Mouse (Mus musculus): ENCODE measurements around the gene Txnip.
"Not testable (repeated sequence)": the region's sequence is repeated elsewhere in the genome, so short reads cannot be mapped to it uniquely, and the experiment has no call there.

Txnip gene

DNA sequence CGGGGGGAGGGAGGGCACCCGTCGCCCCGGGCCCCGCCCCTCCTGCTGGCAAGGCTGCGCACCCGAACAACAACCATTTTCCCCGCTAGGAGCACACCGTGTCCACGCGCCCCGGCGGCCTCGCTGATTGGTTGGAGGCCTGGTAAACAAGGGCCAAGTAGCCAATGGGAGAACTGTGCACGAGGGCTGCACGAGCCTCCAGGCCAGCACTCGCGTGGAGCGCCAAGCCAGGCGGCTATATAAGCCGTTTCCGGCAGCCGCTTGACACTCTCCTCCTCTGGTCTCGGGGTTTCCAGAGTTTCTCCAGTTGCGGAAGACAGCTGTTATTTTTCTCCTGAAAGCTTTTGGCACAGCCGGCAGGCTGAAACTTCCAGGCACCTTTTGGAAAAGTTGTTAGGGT is at the start of gene Txnip:
Gene Txnip, plus strand, starts transcription at position 264 of the 400 bp plus-strand sequence.
- DNase-seq (ENCODE audit: low spot score) = peak; percentile 98

DNA sequence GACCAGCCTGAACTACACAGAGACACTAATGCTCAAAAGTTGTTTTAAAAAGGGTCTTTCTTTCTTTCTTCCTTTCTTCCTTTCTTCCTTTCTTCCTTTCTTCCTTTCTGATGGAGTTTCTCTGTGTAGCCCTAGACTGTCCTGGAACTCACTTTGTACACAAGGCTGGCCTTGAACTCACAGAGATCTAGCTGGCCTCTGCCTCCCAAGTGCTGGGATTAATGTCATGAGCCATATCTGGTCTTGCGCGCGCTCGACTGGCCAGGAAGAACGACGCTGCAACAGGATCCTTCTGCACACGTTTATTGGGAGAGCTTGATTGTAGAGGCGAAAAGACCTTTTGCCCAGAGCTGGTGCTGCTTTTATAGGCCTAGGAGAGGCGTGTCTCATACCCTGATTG is 49.8 kb upstream of the Txnip start:
- not testable (repeated sequence) for DNase-seq (ENCODE audit: low spot score)

DNA sequence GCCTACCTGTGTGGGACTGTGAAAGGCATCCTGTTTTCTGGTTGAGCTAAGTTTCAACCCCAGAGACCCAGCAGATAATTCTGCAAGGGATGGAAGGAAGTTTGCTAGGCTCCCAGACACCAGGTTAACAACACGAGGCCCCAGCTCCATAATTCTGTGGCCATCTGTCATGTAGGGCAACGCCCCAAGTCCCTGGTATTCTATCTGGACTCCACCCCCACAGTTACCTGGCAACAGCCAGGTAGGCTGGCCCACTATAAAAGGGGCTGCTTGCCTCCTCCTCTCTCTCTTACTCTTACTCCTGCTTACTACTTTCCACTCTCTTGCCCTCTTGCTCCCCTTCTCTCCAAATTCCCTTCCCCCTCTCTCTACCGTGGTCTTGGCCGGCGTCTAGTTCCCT is 37.6 kb upstream of the Txnip start:
- no peak for DNase-seq (ENCODE audit: low spot score)

DNA sequence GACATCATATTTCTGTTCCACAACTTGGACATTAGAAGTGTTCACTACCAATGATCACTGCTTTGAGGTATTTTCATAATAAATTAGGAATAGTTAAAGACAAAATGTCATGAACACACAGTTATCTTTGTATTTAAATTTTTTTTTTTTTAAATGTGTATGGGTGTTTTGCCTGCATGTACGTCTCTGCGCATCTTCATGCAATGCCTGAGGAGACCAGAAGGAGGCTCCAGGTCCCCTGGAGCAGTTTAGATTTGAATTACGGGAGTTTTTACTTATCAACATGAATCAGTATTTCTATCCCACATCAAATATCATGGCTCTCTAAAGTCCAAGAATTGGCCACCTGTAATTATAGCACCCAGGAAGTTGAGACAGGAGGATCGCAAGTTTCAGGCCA is 35.6 kb upstream of the Txnip start:
- DNase-seq (ENCODE audit: low spot score) = peak; percentile 39

DNA sequence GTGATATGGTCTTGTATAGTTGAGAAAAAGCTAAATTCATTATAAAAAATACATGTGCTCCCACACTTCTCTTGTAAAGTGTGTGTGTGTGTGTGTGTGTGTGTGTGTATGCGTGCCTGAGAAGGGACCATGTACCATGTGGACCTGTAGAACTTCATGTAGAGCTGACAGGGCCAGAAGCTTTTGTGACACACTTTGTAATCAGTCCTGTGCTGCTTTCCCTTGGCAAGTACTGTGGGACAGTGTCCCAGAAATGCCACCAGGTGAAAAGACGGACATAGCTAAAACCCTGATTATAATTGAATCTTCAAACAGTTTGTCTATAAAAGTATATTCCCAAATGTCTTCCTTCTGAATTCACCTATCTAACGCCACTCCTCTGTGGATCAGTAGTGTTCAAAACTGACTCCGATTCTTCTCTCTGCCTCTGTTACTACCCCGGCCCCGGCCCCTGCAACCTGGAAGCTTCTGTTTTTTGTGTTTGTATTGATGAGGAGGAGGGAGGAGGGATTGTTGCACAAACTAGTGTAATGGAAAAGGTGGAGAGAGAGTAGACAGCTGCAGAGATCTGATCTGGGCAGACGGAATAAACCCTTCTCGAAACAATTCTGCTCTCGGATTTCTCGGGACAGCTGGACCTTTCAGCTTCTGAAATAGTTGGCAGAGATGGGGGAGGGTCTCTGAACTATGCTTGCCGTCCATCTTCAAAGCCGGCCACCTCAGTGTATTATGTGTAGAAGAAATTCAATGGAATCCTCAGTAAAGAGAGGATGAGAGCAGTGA is 33.5 kb upstream of the Txnip start:
- no peak for DNase-seq (ENCODE audit: low spot score)

DNA sequence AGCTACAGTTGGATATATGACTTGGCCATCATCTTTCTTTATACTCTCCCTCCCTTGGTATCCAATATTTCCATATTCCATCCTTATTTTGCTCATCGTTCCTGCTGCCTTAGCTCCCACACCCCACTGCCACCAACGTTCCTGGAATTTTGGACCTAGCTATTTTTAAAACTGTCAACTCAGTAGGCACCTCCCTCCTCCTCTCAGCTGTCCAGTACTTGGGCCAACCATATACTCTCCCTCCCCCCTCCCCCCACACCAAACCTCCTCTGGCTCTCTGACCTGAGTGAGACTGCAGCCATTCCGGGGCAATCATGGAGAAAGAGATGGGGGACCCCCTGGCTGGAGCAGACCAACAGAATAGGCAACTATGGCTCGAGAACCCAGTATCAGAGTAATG is 32.8 kb upstream of the Txnip start, which contains the start of gene Hfe2:
Gene Hfe2, plus strand, starts transcription at position 259 of the 400 bp plus-strand sequence.
- DNase-seq (ENCODE audit: low spot score) = no peak

DNA sequence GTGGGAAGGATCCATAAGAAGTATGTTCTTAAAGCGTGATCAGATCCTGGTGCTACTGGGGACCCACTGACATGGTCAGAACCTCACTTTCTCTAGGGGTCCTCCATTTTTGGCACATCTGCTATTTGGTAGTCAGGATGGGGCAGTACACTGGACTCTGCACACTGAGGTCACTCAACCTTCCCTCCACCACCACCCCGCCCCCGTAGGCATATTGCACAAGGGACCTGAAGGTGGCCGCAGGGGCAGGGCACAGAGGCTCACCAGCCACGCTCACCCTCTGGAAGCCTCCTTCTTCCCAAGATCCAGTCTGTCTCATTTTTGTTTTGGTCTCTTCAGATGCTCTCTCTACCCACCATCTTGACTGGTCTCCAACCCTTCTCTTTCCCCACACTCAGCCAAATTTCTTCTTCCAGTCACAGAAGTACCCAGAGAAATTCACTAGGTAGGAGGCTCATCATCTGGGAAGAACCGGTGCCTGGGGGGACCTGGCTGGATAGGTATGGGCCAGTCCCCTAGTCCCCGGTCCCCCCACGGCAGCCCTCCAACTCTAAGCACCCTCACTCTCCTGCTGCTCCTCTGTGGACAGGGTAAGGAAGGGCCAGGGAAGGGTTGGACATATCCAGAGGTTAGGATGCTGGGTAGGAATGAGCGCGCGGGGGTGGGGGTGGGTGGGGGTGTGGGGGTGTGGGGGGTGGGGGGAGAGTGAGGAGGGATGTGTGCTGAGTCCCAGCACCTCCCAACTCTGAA is 31.6 kb upstream of the Txnip start:
- DNase-seq (ENCODE audit: low spot score) = no peak

DNA sequence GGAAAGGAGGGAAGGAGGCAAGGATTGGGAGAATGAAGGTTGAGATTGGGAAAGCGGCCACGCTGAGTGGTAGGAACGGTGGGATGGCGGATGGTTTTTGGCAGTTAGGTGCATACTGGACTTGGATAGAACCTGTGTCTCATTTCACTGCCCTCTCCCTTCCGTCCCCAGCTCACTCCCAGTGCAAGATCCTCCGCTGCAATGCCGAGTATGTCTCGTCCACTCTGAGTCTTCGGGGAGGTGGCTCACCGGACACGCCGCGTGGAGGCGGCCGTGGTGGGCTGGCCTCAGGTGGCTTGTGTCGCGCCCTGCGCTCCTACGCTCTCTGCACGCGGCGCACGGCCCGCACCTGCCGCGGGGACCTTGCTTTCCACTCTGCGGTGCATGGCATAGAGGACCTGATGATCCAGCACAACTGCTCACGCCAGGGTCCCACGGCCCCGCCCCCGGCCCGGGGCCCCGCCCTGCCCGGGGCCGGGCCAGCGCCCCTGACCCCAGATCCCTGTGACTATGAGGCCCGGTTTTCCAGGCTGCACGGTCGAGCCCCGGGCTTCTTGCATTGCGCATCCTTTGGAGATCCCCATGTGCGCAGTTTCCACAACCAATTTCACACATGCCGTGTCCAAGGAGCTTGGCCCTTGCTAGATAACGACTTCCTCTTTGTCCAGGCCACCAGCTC is 30.8 kb upstream of the Txnip start:
- no peak for DNase-seq (ENCODE audit: low spot score)

DNA sequence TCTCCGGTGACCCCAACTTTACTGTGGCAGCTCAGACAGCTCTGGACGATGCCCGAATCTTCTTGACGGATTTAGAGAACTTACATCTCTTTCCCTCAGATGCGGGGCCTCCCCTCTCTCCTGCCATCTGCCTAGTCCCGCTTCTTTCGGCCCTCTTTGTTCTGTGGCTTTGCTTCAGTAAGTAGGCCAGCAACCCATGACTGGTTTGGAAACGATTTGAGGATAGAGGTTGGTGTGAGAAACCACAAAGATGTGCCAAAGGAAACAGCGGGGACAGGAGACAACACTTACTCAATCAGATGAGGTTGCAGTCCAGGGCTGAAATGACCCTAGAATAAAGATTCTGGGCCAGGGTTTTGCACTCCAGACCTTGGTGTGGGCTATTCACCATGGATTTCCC is 29.3 kb upstream of the Txnip start:
- DNase-seq (ENCODE audit: low spot score) = no peak

DNA sequence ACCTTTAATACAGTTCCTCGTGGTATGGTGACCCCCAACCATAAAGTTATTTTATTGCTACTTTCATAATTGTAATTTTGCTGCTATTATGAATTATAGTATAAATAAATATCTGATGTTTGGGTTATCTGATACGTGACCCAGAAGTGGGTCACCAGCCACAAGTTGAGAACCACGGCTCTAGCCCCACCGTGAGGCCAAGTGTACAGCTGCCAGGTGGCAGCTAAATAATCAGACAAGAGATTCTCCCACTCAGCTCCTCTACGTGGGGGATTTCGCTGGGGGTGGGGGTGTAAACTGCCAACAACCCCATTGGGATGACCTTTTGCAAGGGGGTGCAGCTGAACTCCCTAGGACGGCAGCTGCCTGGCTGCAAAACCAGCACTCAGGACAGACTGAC is 25.7 kb upstream of the Txnip start:
- DNase-seq (ENCODE audit: low spot score) = no peak

DNA sequence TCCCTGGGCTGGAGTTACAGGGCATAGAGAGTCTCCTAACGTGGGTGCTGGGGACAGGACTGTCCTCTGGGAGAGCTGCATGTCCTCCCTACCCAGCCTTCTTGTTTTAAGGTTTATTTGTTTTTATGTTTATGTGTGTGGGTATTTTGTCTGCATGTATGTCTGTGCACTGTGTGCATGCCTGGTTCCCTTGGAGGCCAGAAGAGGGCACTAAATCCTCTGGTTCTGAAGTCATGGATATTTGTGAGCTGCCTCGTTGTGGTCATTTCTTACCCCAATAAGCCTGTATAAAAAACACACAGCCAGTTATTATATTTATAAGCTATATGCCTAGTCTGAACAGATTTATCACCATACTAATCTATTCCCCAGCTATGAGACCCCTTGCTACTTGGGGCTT is 23.5 kb upstream of the Txnip start:
- no peak for DNase-seq (ENCODE audit: low spot score)

DNA sequence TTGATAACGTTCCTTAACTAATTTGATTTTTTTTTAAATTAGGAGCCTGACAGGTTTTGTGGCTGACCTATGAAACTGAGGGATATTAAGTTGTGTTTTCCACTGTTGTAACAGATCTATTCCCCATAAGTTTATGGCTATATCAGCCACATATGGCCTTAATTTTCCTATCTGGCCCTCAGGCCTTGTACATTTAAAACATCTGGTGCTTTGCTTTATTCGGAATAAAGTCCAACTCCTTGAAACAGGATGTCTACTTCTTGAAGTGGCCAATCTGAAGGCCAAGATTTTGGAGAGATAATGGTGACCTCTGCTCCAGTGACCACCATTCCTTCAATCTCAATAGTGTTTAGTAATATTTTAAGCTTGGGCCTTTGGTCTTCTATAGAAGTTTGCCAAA is 18.4 kb upstream of the Txnip start:
- DNase-seq (ENCODE audit: low spot score) = no peak

DNA sequence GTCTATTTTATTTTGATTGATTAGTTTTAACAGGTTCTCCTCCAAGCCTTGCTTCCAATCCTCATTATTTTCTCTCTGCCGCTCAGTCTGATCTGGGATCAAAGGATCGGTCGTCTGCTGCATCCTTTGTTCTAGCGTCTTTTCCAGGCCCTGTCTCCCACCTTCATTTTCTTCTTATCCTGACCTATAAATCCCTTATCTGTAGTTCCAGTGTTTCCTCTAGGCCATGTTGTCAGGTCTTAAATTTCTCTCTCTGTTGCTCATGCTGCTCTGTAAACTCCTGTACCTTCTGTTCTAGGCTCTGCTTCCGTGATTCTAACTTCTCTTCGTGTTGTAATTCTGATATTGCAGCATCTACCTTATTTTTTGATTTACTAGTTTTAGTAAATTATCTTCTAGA is 17.0 kb upstream of the Txnip start:
- no peak for DNase-seq (ENCODE audit: low spot score)

DNA sequence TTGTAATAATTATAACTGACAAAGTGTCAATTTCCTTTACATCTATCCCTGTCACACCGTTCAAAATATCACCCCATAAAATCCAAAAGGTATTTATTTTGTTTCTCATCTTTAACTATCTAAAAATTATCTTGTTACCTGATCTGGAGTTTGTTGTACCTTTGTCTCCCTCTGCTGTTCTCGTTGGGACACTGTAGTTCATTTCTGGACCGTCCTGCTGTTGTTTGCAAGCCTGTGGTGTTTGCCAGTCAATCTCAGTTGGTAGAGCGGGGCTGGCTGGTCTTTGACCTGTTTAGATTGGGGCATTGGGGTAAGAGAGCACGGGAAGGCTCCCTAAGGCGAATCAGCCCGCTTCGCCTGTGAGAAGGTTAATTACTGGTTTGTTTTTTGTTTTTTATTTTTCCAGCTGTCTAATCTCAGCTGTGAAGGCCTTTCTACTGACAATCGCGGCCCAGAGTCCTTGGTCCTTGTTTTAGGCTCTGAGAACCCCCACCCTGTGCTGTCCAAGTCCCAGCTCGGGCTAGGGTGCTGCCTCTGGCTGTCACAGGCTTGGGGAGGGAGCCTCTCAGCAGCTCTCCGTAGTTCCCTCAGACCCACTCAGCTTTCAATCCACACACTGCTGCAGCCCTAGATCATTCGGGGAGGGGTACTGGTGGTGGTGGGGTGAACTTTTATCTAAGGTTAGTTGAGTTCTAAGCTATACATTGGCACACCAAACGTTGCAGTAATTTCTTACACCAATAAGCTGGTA is 16.3 kb upstream of the Txnip start:
- DNase-seq (ENCODE audit: low spot score) = no peak

DNA sequence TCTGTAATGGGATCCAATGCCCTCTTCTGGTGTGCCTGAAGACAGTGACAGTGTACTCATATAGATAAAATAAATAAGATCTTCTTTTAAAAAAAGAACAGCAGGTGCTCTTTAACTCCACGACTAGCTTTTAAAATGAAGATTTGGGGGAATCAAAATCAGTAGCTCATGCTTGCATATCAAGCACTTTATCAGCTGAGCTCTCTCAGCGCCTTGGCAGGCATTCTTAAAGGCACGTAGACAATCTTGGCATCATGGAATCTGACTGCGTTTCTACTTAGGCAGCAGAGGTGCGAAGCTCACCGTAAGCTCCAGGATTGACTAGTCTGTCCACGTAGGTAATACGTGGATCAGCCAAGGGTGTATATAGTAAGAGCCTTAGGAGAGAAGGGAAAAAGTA is 15.2 kb upstream of the Txnip start:
- no peak for DNase-seq (ENCODE audit: low spot score)

DNA sequence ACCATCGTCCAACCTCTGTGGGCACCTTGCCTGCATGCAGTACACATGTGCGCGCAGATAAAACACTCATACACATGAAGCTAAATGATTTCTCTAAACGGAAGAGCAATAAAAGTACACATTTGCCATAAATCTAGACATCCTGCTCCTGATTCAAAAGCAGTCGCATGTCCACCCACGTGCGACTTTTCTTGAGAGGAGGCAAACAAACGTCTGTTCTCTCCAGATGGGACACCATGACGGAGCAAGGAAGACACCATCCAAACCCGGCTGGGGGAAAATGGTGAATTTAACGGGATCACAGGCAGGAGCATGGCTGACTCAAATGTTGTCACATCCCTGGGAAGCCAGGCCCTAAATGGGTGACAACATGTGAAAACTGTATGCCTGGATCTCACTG is 14.4 kb upstream of the Txnip start:
- no peak for DNase-seq (ENCODE audit: low spot score)

DNA sequence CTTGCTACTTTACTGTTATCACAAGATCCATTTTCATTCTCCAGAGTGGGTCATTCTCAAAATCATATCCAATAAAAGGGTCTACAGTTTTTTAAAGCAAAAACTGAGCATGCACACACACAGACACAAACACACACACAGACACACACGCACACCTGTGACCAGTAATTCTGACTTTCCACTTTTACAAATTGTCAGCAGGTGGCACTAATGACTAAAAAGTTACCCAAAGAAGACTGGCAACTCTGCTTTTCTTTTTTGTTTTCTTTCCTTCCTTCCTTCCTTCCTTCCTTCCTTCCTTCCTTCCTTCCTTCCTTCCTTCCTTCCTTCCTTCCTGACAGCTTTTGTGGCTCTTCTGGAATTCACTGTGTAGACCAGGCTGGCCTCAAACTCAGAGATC is 12.2 kb upstream of the Txnip start:
- no peak for DNase-seq (ENCODE audit: low spot score)

DNA sequence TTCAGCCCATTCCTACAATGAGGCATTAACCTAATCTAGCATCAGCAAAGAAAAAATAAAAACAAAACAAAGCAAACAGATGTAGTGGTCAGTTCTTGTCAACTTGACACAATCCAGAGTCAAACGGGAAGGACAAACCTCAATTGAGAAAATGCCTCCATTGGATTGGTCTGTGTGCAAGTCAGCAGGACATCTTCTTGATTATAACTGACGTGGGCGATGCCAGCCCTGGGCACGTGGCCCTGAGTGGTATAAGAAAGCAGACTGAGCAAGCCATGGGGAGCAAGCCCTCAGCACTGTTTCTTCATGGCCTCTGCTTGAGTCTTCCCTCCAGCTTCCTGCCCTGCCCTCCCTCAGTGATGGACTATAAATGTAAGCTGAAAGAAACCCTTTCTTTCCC is 10.9 kb upstream of the Txnip start:
- DNase-seq (ENCODE audit: low spot score) = no peak

DNA sequence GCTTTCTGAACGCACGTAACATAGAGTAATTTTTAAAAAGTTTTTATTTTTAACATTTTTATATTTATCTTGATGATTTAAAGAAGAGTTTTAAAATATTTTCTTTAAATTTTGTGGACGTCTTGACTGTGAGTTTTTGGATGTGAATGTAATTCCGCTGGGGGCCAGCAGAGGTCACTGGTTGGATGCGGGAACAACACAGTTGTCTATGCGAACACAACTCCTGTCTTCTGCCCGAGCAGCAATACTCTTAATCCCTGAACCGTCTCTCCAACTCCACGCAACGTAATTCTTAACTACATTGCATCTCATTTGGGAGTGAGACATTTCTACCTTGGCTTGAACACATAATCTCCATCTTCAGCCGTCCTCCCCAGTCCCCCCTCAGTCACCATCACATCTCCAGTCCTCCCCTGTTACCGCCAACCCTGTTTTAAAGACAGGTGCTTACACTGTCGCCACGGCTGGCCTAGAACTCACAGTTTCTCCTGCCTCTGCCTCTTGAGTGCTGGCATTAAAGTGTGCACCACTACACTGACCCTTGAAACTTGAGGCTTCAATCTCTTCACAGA is 10.3 kb upstream of the Txnip start:
- peak; percentile 91 for DNase-seq (ENCODE audit: low spot score)

DNA sequence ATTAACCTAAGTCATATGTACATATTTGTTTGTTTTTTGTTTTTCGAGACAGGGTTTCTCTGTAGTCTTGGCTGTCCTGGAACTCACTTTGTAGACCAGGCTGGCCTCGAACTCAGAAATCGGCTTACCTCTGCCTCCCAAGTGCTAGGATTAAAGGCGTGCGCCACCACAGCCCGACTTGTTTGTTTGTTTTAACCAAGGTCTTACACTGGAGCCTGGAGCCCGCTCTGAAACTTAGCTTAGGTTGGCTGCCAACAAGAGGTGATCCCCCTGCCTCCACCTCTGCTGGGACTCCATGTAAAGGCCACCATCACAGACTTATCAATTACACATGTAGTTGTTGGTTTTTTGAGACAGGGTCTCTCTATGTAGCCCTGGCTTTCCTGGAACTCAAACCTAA is 8.9 kb upstream of the Txnip start:
- no peak for DNase-seq (ENCODE audit: low spot score)

DNA sequence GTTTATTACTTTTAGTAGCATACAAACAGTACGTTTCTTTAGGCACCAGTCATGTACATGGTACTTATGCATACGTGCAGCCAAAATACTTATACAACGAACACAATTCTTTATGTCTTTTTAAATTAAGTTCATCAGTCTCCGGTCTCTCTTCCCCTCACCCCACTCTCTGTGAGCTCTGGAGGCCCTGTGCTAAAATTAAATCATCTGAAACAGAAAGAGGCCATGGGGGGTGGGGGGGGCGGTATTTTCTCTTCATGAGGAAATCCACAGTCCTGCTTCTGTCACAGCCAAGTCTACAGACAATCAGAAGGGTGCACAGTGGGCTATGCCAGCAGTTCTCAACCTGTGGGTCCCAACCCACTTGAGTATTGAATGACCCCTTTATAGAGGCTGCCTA is 8.4 kb upstream of the Txnip start:
- DNase-seq (ENCODE audit: low spot score) = no peak

DNA sequence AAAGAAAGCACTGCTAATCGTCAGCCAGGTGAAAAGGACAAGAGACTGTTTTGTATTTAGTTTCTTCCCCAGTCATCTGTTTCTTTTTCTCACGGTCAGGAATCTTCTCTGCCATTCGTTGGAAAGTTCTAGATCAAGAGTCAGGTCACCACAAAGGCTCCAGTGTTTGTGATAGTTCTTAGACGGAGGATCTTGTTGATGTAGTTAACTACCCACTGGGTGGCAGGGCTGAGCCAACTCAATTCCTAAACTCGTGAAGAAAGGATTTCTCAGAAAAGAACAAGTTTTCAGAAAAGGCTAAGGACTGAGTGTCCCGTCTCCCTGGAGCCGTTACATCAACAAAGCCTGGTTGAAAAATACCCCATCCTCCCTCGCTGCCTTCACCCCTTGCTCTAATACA is 6.6 kb upstream of the Txnip start:
- peak; percentile 75 for DNase-seq (ENCODE audit: low spot score)

Data from testis, postnatal 10 days (tissue).